Mouse (Mus musculus): ENCODE measurements at regions not wholly inside any gene's neighbourhood (a gene's known extent, or its start where the extent isn't known, plus 50 kb on each side); places are given as distances from the start of the nearest gene placed in this dataset.

DNA sequence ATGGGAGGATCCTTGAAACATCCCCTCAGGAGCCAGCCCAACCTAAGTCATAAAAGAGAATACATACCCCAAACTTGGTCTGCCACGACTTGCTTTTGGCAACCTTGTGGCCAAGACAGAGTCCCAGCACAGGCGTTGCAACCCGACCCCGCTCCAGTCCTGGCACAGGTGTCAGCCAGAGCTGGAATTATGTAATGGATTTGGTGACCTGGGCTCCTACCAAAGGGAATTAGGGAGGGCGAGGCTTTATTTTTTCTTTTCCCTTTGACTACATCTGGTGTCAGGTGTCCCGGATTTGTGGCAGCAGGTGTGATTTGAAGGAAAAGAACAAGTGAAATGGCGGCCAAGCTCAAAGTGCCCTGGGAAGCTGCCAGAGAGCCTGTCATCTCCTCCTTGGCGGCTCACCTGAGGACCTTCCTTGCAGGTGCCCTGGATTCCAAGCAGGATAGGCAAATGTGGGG lies 212.9 kb downstream of the Mef2c start:
- no peak for DNase-seq

DNA sequence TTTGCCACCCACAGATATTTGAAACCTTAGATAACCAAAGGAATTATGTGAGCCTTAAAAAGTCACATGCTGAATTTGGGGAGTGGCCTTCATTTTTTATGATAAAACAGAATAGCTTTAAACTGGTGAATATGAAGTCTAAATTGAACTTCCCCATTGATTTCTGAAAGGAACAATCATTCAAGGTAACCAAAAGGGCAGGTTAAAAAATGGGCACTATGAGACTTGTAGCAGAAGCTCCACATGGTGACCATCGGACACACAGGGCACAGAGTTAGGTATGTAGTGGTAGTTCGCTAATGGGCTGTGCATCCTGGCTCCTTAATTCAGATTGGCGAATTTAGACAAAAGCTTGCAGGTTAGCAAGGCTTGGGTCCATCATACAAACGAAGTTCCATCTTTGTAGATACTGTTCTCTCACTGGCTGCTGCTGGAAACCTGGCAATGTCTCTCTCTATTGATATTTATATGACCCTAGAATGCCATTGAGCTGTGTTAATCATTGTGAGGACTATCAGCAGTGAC lies 213.9 kb downstream of the Mef2c start:
- DNase-seq, result no peak

DNA sequence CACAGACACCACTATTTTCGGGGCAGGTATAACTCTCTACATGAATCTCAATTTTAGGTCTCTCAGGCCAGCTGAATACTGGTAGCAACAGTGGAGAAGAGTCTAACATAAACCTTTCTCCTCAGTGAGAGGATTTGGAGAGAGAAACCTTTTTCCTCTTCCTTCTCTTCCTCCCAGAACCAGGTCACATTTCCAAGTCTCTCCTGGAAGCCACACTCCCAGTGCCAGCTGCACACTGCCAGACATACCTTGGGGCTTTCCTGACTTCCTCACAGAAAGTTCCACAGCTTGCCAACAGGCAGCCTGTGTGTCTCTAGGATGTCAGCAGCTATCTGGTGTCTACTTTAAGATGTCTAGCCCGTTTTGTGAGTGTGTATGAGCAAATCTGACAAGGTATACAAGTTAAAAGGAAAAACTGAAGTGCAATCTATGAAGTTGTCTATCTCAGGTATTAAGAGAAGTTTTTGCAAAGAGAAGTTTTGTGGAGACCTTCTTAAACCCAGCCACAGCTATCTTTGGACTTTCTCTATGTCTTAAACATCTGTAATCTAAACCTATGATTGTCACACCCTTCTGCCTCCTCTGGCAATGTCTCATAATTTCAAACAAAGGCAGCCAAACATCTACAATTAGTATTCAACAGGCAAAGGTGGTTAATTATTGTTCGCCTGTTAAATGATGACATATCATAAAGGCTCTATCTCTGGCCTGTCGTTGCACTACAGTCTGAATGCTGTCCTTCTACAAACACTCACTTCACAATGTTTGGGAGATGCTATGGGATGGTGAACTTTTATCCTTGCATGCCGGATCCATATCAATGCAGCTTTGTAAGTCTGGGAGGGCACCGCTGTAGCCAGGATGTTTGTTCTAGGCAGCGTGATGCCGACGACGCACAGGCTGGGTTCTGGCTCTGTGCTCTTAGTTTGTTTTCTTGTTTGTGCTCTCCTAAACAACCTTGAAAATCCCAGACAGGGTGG lies 214.9 kb downstream of the Mef2c start:
- no peak for DNase-seq

DNA sequence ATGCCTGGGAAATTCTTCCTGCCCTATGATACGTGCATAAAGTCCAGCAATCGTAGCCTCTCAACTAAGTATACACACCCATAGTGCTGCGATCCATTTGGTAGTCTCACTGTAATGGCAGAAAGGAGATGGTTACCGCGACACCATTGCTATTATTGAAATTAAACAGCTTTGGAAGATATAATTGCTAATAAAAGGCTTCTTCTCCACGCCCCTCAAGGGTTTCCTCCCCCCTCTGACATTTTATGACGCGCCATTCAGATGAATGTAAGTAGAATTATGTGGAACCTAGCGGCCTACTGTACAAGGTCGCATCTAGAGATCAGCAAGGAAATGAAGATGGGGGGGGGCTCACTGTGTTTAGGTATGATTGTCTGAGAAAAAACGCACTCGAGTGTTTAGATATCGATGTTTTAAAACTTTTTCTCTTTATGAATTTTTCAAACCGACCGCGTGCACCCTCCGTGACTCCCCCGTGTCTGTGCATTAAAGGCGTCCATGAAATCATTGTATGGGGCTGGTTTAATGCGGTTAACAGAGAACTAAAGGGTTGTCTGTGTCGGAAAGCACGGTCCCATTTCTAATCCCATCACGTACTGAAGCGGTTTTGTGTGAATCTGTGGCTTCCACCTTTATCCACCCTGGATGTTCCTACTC lies 215.9 kb downstream of the Mef2c start:
- DNase-seq, result no peak

DNA sequence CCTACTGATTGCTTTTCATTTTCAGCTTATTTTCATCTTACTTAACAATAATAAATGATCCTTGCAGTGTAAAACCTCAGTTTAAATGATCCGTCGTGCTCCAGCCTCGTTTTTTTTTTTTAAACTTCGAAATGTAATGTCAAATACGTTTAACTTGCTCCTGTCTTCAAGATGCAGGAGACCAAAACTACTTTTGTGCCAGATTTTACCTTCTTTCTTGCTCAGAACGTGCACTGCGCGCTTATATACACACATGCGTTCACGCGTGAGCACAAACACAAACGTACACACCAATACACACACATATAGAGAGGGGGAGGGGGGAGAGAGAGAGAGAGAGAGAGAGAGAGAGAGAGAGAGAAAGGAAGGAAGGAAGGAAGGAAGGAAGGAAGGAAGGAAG lies 216.5 kb downstream of the Mef2c start:
- DNase-seq, result no peak

DNA sequence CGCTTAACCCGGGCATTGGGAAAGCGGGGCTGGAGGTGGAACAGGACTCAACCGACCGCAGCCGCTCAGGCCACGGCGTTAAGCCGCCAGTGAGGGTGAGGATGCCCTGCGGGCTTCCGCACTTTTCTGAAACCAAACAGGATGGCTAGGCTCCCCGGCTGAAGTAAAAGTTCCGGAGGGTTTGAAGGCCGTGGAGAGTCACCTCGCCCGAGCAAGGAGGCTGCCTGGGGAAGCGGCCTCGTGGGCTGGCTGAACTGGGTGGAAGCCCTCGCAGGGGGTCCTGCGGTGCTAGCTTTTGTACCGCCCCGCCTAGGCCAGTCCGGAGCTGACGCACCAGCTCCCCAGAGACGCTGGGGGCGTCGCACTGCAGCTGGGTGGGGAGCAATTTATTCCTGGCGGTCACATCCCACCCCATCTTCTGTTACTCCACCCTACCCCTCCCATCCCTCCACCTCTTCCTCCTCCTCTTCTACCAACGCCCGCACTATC lies 217.1 kb downstream of the Mef2c start:
- DNase-seq, result no peak

DNA sequence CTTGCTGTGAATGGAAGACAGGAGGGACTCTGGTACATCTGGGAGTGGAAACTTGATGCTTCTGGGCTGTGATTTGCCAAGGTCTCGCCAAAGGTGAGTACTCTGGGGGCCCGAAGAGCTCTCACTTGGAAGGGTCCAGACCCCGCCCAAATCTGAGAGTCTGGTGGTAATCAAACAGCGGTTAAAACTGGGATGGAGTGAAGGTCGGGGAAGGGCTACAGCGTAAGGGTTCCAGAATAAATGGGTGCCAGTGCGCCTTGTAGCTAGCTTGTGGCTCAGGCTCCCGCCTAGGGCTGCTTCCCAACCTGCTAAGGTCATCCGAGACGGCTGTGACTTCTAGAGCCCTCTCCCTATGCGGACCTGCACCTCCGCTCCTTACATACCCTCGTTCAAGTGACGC lies 217.7 kb downstream of the Mef2c start:
- no peak for DNase-seq

DNA sequence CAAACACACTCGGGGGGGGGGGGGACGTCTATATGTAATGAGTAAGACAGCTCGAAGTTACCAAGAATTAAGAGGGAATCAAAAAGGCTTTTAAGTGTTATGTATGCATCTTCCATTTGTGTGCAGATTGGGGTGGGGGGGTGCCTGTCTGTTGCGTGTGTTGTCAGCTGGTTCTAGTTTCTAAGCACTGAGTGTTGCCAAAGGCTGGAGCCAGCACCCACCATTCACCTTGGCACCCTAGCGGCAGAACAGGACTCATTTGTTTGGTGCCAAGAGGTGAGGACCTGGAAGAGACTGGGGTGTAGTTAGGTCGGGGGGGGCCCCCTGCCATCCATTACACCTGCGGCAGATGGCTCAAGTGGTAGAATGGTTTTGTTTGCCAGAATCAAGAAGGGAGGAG lies 218.4 kb downstream of the Mef2c start:
- DNase-seq, result no peak

DNA sequence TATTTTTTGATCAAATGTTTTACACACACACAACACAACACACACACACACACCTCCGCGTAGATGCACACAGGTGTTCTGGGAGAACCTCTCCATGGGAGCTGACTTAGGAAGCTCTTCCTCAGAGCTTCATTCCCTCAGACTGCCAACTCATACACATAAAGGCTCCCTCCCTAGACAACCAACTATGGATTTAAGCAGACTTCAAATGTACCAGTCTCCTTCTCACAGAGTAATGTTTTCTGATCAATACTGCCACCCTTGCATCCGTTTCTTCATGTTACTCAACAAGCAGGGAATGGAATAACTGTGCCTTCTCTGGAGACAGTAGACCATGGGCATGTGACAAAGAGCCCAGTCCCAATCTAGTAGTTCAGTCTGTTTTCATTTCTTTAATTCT lies 219.0 kb downstream of the Mef2c start:
- DNase-seq, result no peak

DNA sequence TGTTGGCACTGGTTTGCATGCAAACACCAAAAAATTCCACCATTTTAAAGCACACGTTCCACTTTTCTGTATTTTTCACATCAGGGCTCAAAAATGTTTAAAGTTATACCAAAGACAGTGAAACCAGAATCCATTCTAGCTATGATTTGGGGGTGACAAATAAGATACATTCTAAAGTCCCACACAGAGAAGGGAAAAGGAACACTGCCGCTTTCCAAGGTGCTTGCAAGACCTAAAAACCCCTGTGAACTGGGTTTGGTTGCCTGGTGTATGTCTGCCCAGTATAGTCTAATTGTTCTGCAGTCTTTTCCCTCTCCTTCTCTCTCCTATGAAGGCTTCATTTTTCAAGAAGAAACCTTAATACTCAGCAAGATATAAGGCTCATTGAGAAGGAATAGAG lies 219.6 kb downstream of the Mef2c start:
- no peak for DNase-seq

DNA sequence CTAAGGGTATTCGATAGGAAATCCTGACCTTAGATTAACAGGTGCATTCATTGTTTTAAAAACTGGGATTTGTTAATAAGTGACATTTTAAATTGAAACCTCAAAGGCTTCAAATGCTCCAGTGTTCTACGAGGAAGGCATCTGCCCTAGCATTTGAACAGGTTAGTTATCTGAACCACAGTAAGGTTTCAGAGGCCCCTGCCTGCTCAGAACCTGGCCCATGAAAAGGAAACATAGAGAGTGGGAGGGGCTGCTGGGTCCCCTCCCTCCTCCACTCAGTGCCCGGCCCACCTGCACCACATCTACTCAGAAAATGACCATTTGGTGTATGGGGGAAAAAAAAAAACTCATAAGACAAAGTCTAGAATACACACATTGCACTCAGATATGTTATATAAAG lies 220.4 kb downstream of the Mef2c start:
- no peak for DNase-seq

DNA sequence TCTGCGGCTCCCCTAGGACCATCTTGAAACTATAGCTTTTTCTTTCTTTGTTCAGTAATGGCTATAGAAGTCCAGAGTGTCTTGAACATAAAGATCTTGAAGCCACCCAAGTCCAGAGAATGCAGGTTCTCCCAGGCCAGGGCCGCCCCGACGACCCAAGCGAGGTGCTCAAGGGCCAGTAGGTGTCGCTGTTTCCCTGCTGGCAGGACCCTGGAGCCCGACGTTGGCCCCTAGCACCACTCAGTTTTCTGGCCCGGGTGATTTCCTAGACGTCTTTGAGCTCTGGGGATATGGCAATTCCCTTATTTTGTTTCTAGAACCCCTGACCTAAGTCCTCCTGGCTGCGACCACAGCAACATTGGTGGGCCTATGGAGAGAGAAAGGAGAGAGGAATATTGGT lies 221.2 kb downstream of the Mef2c start:
- DNase-seq, result peak; percentile 50 to 52

DNA sequence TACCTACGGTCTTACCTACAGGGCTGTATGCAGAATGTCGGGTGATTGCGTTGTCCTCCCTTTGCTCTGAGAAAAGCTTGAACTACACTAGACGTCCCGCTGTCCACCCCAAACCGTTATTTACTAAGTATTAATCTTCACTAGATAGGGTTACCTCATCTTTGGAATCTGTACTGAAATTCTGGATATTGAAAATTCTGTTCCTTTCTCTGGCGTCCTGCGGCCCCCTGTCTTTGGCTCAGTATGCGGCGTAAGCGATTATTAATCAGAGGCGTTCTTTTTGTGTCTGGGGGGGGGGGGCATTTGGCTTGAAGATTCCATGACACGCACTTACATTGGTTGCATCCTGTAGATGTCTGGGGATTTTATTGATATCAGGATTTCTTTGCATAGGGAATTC lies 222.0 kb downstream of the Mef2c start:
- DNase-seq, result no peak

DNA sequence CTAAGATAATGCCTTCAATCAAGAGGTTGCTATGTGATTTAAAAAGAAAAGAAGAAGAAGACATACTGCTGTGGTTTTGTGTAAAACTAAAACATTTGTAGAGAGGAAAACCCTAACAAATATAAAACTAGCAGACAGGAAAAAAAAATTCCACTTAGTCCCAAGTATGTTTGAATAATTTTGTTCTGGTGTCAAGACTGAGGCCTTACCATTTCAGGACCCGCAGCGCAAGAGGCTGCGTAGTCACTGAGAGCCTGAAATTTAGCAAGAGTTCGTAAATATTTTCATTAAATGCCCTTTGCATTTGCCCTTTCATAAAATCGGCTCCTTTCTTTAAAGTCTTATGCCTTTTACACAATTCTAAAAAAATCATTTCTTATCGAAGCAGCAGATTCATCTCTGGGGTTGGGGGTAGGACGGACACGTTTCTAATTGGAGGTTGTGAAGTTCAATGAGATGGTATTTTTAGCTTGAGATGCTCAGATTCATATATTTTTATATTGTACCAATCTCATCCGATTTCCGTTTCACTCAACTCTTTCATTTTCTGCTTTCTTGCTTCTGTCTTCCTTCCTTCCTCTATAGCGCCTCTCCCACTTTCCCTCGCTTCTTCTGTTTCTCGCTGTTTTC lies 222.6 kb downstream of the Mef2c start:
- DNase-seq, result no peak

DNA sequence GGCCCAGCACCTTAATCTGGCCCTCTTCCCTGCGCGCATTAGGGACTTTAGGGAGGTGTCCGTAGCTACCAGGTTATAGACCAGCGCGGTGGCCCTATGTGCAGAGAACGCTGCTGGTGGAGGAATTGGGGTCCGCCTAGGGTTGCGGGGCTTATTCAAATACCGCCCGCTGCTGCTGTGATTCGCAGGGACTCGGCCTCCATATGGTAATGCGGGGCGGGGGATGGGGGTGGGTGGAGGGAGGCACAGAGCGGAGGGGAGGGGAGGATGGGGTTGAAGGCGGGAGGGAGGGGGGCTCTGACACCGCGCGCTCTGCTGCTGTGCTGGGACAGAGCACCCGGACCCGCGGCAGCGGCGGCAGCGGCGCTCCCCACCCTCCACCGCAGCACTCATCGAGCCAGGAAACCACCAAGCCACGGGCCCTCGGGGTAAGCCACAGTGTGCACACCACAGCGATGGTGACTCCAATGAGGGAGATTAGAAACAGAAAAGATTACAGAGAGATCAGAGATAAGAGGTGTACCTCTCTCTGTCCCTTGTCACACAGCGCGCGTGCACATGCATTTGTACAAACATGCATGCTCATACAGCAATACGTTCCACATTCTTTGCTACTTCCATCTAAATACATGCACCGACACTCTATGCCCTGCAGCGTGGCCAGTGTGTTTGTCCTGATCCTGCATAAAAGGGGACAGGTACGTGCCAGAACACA lies 223.4 kb downstream of the Mef2c start:
- no peak for DNase-seq

DNA sequence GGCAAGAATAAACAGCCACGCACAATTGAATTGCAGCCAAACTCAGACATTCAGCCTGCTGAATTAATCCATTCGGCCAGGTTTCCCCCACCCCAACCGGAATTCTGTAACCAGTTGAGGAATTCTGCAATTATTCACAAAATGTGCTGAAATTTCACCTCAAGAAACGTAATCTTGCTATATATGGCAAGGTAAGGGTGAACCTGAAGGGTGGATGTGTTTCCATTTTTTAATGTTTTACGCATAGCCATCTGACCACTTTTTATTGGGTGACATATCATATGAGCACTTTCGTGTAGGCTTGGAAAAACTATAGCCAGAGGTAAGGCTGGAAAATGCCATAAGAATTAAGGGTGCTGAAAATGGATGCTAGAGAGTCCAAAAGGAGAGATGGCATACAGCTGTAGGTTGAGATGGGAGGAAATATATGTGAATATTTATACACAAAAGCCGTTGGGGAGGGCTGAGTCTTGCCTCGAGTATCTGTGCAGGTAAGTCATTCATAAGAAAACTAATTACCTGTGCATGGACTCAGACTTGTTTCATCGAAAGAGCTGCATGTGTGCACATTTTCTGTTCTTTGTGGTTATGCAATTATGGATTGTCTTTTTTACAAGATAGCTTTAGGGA lies 224.0 kb downstream of the Mef2c start:
- DNase-seq, result no peak

DNA sequence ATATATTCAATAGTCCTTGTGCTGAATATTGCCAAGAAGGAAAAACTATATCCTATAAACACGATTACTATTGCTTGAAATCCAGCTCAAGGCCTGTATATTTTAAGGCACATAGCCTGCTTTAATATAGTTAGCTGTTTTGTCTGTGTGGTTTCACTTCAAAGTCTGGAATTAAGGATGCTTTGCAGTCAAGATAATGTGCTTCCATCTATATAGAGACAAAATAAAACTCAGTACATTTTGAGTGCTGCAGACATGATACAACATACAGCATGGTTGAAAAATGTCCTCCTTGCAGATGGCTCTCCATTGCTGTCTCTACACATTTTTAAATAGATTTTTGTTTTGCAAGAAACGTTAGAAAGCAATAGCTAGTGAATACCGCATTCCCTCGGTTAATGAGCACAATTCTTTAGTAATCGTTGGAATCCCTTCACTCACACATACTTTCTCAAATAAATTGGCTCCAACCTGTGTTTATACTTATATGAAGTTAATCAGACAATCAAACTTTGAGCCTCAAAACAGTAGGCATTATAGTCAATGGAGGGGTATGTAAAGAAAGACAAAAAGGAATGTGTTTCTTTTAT lies 224.7 kb downstream of the Mef2c start:
- no peak for DNase-seq

DNA sequence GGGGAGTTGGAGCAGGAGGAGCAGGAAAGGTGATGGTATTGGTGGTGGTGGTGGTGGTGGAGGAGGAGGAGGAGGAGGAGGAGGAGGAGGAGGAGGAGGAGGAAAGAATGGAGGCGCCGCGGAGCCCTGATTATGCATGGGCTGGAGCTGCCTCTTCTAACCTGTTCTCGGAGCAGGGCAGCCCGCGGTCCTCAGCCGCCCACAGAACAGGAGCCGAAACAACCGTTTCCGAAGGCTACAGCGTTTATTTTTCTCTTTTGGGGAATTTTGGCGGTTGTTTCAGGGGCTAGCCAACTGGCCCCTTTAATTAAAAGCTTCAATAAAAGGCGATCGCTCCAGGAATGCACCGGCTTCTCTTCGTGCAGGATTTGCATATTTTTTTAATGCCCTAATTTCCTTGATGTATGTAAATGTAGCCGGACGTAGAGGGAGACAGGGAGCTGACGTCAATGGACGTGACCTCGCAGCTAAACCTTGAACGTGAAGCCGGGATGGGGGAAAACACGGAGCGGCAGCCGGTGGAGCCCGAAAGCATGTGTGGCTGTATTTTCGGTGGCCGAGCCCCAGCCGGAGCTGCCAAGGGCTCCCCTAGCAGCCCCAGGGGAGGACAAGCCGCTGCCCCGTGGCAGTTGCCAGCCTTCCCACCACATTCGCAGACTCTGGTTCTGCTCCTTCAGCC lies 225.6 kb downstream of the Mef2c start:
- DNase-seq, result no peak

DNA sequence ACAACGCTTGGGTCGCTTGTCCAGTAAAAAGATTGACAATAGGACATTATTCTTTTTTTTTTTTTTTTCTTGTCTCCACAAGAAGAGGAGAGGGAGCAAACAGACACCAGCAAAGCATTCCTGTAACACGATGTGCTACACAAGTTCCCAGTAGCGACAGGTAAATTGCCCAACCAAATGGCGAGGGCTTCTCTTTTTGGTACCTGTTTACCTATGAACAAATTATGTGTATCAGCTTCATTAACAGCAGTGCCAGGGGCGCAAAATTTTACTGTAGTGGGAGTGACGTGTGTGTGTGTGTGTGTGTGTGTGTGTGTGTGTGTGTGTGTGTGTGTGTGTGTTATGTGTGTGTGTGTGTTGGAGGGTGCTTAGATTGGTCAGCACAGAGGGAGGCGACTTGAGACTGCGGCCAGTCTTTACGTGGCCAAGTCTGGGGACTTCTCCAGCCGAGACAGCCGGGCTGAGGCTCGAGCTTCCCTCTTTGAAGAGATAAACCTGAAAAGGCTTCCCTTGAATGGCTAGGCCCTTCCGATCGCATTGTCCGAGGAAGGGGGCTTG lies 226.4 kb downstream of the Mef2c start:
- no peak for DNase-seq

DNA sequence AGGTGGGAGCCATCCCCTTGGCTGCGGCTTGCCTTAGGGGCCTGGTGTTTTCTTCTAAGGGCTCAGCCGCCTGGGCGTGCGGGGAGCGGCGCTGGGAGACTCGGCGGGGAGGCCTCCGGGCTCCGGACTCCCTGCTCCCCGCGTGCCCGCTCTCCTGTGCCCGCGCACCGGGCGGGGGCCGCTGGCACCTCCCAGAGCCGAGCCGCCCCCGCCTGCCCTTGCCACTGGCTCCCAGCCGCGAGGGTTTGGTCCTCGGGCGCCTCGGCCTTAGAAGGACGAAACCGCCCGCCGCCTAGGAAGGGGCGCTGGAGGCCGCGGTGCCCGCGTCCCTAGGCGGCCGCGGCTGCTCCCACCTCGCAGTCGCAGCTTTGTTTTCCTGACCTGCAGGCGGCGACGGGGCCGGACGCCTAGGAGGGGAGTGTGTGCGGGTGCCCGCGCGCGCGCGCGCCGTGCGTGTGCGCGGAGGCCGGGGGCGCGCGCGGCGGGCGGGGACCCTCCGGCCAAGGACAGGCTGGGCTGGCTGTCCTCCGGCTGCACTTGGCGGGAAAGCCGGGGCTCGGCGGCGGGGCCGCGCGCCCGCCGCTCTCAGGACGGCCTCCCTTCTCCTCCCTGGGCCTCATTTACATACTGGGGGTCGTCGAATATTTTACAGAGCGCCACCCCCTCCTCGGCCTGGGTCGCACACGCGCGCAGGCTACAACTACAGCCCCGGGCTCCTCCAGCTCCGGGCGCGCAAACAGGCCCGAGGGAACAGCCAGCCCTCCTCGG lies 227.1 kb downstream of the Mef2c start:
- DNase-seq, result no peak
